In the genomic region with DNA sequence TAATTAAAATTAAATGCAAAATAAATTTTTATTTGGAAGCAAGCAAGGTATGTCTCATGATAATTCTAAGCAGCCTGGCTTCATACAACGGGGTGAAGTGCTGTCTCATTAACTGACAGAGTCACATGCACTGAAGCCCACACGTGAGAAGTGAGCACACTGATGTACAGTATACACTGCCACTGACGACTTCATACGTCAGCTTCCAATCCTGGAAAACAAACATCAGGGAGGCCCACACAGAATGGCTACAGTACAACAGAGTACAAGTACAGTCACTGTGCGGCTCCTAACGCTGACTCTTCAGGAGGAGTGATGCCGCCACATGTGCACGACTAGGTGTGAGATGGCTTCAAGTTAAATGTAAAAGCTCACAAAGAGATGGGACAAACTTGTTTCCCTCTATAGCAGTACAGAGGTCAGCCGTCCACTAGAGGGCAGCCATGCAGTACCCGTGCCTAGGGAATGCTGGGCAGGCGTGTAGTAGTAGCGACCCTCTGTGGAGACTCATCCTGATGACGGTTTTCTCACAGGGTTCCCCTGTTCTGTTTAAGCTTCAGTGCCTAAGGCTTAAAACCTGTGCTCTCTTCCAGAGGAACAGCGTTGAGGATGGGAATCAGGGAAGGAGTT, we compare ENCODE assay signal across 8 mouse cellular contexts. TPM values are rescaled to one million over a fixed set of nuclear protein-coding genes. Genes with fewer than 3 reads are reported as not detected.
DNase-seq lines count a peak whose midpoint lies in the region; ATAC-seq and TF ChIP-seq lines count a peak whose summit lies in the region.

No protein-coding gene starts in this region.

- TF ChIP-seq CTCF in bone marrow, adult 2 months (IDR thresholded peaks at IDR 0.05; ENCODE audit: control insufficient read depth, insufficient read depth, low read length): peak; percentile 96
- peak; percentile 93 for TF ChIP-seq CTCF in liver, adult 2 months (IDR thresholded peaks at IDR 0.05; ENCODE audit: low read depth, low read length)

- peak; percentile 89 for ATAC-seq in erythroblast, adult 5-6 weeks (replicated peaks; ENCODE audit: low FRiP score, poor library complexity, severe bottlenecking)
- ATAC-seq in heart, embryonic 11.5 days (replicated peaks; ENCODE audit: insufficient number of reproducible peaks, low FRiP score, low TSS enrichment): peak; percentile 72
- ATAC-seq in kidney, embryonic 14.5 days (ENCODE audit: low FRiP score, low TSS enrichment): peak; percentile 95

- H3K36me3 ChIP-seq in heart, embryonic 11.5 days (ENCODE audit: control insufficient read depth, insufficient read depth, low read length): peaks cover 7% of the 10 kb centered on the region
- peaks cover 22% of the 10 kb centered on the region; the same call in 1 of the 2 replicates for H3K36me3 ChIP-seq in kidney, embryonic 14.5 days (ENCODE audit: control insufficient read depth, insufficient read depth, low read length)
- peaks cover 12% of the 10 kb centered on the region for H3K36me3 ChIP-seq in liver, adult 2 months (ENCODE audit: control insufficient read depth, insufficient read depth, low read length)
- H3K36me3 ChIP-seq in splenic B cell, adult 2 months (ENCODE audit: control insufficient read depth, insufficient read depth, low read length, poor library complexity, severe bottlenecking): 0 out of 2 replicates have a peak, but pooled peaks cover 3% of the 10 kb centered on the region

- no peak overlapping the region for H3K4me2 ChIP-seq in heart, embryonic 11.5 days
- no peak overlapping the region for H3K4me2 ChIP-seq in kidney, embryonic 14.5 days (replicated peaks; ENCODE audit: low read depth, low read length)

- no peak for TF ChIP-seq POLR2A in bone marrow, adult 2 months (IDR thresholded peaks at IDR 0.05; ENCODE audit: borderline replicate concordance, control insufficient read depth, low read depth, low read length)
- no peak for TF ChIP-seq POLR2A in liver, adult 2 months (IDR thresholded peaks at IDR 0.05; ENCODE audit: extremely low read depth, insufficient read depth, low read length)

- no peaks in the 10 kb centered on the region for H3K79me2 ChIP-seq in liver, adult 2 months (ENCODE audit: control insufficient read depth, insufficient read depth, low read length)

- H3K9ac ChIP-seq in heart, embryonic 11.5 days (ENCODE audit: low read depth, low read length): no peak overlapping the region
- H3K9ac ChIP-seq in kidney, embryonic 14.5 days (ENCODE audit: low read depth, low read length): no peak overlapping the region
- H3K9ac ChIP-seq in liver, adult 2 months (ENCODE audit: low read depth, low read length): no peak overlapping the region

- 29% methylated on average over 14 of the region's 14 CpGs for WGBS in bone marrow, adult 2 months
- WGBS in heart, embryonic 11.5 days (ENCODE audit: insufficient replicate concordance): 33% methylated on average over 14 of the region's 14 CpGs
- WGBS in kidney, embryonic 14.5 days: 28% methylated on average over 14 of the region's 14 CpGs
- 39% methylated on average over 14 of the region's 14 CpGs for WGBS in liver, adult 2 months

- no peak overlapping the region for H3K27ac ChIP-seq in bone marrow, adult 2 months (ENCODE audit: control insufficient read depth, insufficient read depth, low read depth, low read length, poor library complexity)
- no peak overlapping the region for H3K27ac ChIP-seq in heart, embryonic 11.5 days (ENCODE audit: low read depth, low read length)
- no peak overlapping the region for H3K27ac ChIP-seq in kidney, embryonic 14.5 days (ENCODE audit: low read depth, low read length)
- no peak overlapping the region for H3K27ac ChIP-seq in liver, adult 2 months (replicated peaks; ENCODE audit: insufficient read depth, low read depth, low read length)

- no peaks in the 10 kb centered on the region for H3K9me3 ChIP-seq in heart, embryonic 11.5 days (replicated peaks; ENCODE audit: control insufficient read depth, low read length)
- no peaks in the 10 kb centered on the region for H3K9me3 ChIP-seq in kidney, embryonic 14.5 days (ENCODE audit: control insufficient read depth, low read length)

- no peaks in the 10 kb centered on the region; the same call in 1 of the 2 replicates for H3K4me1 ChIP-seq in bone marrow, adult 2 months (ENCODE audit: control insufficient read depth, insufficient read depth, low read length)
- peaks cover 7% of the 10 kb centered on the region; the same call in 1 of the 2 replicates for H3K4me1 ChIP-seq in heart, embryonic 11.5 days (ENCODE audit: control insufficient read depth, insufficient read depth, low read length)
- peaks cover 7% of the 10 kb centered on the region; the same call in 1 of the 2 replicates for H3K4me1 ChIP-seq in kidney, embryonic 14.5 days (ENCODE audit: control insufficient read depth, insufficient read depth, low read length)
- peaks cover 3% of the 10 kb centered on the region; the same call in 1 of the 2 replicates for H3K4me1 ChIP-seq in liver, adult 2 months (ENCODE audit: control insufficient read depth, insufficient read depth, low read length)

- H3K27me3 ChIP-seq in heart, embryonic 11.5 days (ENCODE audit: control insufficient read depth, insufficient read depth, low read length): no peaks in the 10 kb centered on the region
- H3K27me3 ChIP-seq in kidney, embryonic 14.5 days (ENCODE audit: control insufficient read depth, insufficient read depth, low read length): no peaks in the 10 kb centered on the region
- no peaks in the 10 kb centered on the region for H3K27me3 ChIP-seq in liver, adult 2 months (ENCODE audit: control insufficient read depth, insufficient read depth, low read length)
- no peaks in the 10 kb centered on the region for H3K27me3 ChIP-seq in splenic B cell, adult 2 months (ENCODE audit: control insufficient read depth, insufficient read depth, low read length, poor library complexity, severe bottlenecking)

- peak; percentile 71 to 76 for DNase-seq in B cell, adult 2 months
- peak; percentile 39 for DNase-seq in liver, adult 2 months (ENCODE audit: extremely low read depth, low read depth, low spot score)
- DNase-seq in naive thymus-derived CD4-positive, alpha-beta T cell, adult 2 months (ENCODE audit: low read depth): peak; percentile 78
- DNase-seq in splenic B cell, adult 2 months (ENCODE audit: low read depth, low spot score): peak; percentile 82

- H3K4me3 ChIP-seq in bone marrow, adult 2 months (replicated peaks; ENCODE audit: control insufficient read depth, low read depth, low read length): no peak overlapping the region
- H3K4me3 ChIP-seq in heart, embryonic 11.5 days (ENCODE audit: low read depth, low read length): no peak overlapping the region
- no peak overlapping the region for H3K4me3 ChIP-seq in kidney, embryonic 14.5 days (ENCODE audit: low read length)
- H3K4me3 ChIP-seq in liver, adult 2 months (ENCODE audit: insufficient read depth, low read depth, low read length): no peak overlapping the region

RNA-seq across cellular contexts. Expression of gene Donson, which starts 6.0 kb away (rescaled TPM):
- 15.2 and 18.0 TPM in 2 replicates for polyA plus RNA-seq in bone marrow, adult 2 months (2011; ENCODE audit: insufficient read depth, insufficient read length, low replicate concordance, missing spikeins)
- total RNA-seq in erythroblast, adult 5-6 weeks (2015; ENCODE audit: low replicate concordance): 17.3 and 43.0 TPM in 2 replicates
- total RNA-seq in erythroblast, adult 5-6 weeks (2017; ENCODE audit: low replicate concordance): 44.7 and 97.2 TPM in 2 replicates
- polyA plus RNA-seq in heart, embryonic 11.5 days (2014; fragmentation: Nextera tagmentation; extraction: Ambion mirVana): 20.5 and 20.7 TPM in 2 replicates
- polyA plus RNA-seq in kidney, embryonic 14.5 days (2014; fragmentation: Nextera tagmentation; extraction: Ambion mirVana): 21.1 and 25.6 TPM in 2 replicates
- 2.3 and 3.0 TPM in 2 replicates for total RNA-seq in liver, adult 2 months (2014; rRNA removed)
- polyA plus RNA-seq in liver, adult 2 months (2012; rRNA removed): 1.6 and 2.9 TPM in 2 replicates

RNA-seq across cellular contexts. Expression of gene Cryzl1, which starts 34.2 kb away (rescaled TPM):
- 23.4 and 42.5 TPM in 2 replicates for polyA plus RNA-seq in bone marrow, adult 2 months (2011; ENCODE audit: insufficient read depth, insufficient read length, low replicate concordance, missing spikeins)
- 21.5 and 55.1 TPM in 2 replicates for total RNA-seq in erythroblast, adult 5-6 weeks (2015; ENCODE audit: low replicate concordance)
- 17.7 and 40.7 TPM in 2 replicates for total RNA-seq in erythroblast, adult 5-6 weeks (2017; ENCODE audit: low replicate concordance)
- polyA plus RNA-seq in heart, embryonic 11.5 days (2014; fragmentation: Nextera tagmentation; extraction: Ambion mirVana): 54.5 and 54.7 TPM in 2 replicates
- 77.3 and 82.4 TPM in 2 replicates for polyA plus RNA-seq in kidney, embryonic 14.5 days (2014; fragmentation: Nextera tagmentation; extraction: Ambion mirVana)
- 23.1 and 24.6 TPM in 2 replicates for total RNA-seq in liver, adult 2 months (2014; rRNA removed)
- polyA plus RNA-seq in liver, adult 2 months (2012; rRNA removed): 9.6 and 10.1 TPM in 2 replicates

RNA-seq across cellular contexts. Expression of gene Itsn1, which starts 34.5 kb away (rescaled TPM):
- polyA plus RNA-seq in bone marrow, adult 2 months (2011; ENCODE audit: insufficient read depth, insufficient read length, low replicate concordance, missing spikeins): 91.6 and 158 TPM in 2 replicates
- 413 and 554 TPM in 2 replicates for total RNA-seq in erythroblast, adult 5-6 weeks (2015; ENCODE audit: low replicate concordance)
- 1,329 and 2,083 TPM in 2 replicates for total RNA-seq in erythroblast, adult 5-6 weeks (2017; ENCODE audit: low replicate concordance)
- 26.6 and 29.5 TPM in 2 replicates for polyA plus RNA-seq in heart, embryonic 11.5 days (2014; fragmentation: Nextera tagmentation; extraction: Ambion mirVana)
- polyA plus RNA-seq in kidney, embryonic 14.5 days (2014; fragmentation: Nextera tagmentation; extraction: Ambion mirVana): 18.8 and 27.7 TPM in 2 replicates
- total RNA-seq in liver, adult 2 months (2014; rRNA removed): 13.6 and 16.5 TPM in 2 replicates
- polyA plus RNA-seq in liver, adult 2 months (2012; rRNA removed): 14.4 and 16.3 TPM in 2 replicates

RNA-seq across cellular contexts. Expression of gene Son, which starts 47.3 kb away (rescaled TPM):
- polyA plus RNA-seq in bone marrow, adult 2 months (2011; ENCODE audit: insufficient read depth, insufficient read length, low replicate concordance, missing spikeins): 132 and 165 TPM in 2 replicates
- 240 and 267 TPM in 2 replicates for total RNA-seq in erythroblast, adult 5-6 weeks (2015; ENCODE audit: low replicate concordance)
- total RNA-seq in erythroblast, adult 5-6 weeks (2017; ENCODE audit: low replicate concordance): 214 and 284 TPM in 2 replicates
- polyA plus RNA-seq in heart, embryonic 11.5 days (2014; fragmentation: Nextera tagmentation; extraction: Ambion mirVana): 86.6 and 116 TPM in 2 replicates
- 160 and 167 TPM in 2 replicates for polyA plus RNA-seq in kidney, embryonic 14.5 days (2014; fragmentation: Nextera tagmentation; extraction: Ambion mirVana)
- total RNA-seq in liver, adult 2 months (2014; rRNA removed): 106 and 111 TPM in 2 replicates
- polyA plus RNA-seq in liver, adult 2 months (2012; rRNA removed): 38.0 and 59.5 TPM in 2 replicates

RNA-seq across cellular contexts. Expression of gene Gart, which starts 47.8 kb away (rescaled TPM):
- 70.5 and 94.2 TPM in 2 replicates for polyA plus RNA-seq in bone marrow, adult 2 months (2011; ENCODE audit: insufficient read depth, insufficient read length, low replicate concordance, missing spikeins)
- 30.5 and 37.1 TPM in 2 replicates for total RNA-seq in erythroblast, adult 5-6 weeks (2015; ENCODE audit: low replicate concordance)
- 30.8 and 49.3 TPM in 2 replicates for total RNA-seq in erythroblast, adult 5-6 weeks (2017; ENCODE audit: low replicate concordance)
- 84.5 and 88.2 TPM in 2 replicates for polyA plus RNA-seq in heart, embryonic 11.5 days (2014; fragmentation: Nextera tagmentation; extraction: Ambion mirVana)
- polyA plus RNA-seq in kidney, embryonic 14.5 days (2014; fragmentation: Nextera tagmentation; extraction: Ambion mirVana): 90.5 and 128 TPM in 2 replicates
- 25.0 and 34.4 TPM in 2 replicates for total RNA-seq in liver, adult 2 months (2014; rRNA removed)
- polyA plus RNA-seq in liver, adult 2 months (2012; rRNA removed): 21.3 and 23.9 TPM in 2 replicates
